Mouse (Mus musculus): ENCODE data around the gene Krtap17-1. TPM values are rescaled to one million over a fixed set of nuclear protein-coding genes. Genes with fewer than 3 reads are reported as not detected.

Gene Krtap17-1
- polyA plus RNA-seq, 1 experiment = not detected

- no peaks in the 10 kb centered on the region for H3K4me1 ChIP-seq (ENCODE audit: control insufficient read depth, insufficient read depth, low read length)
- no peak overlapping the region for H3K27ac ChIP-seq (ENCODE audit: insufficient read depth, low read length)
- H3K4me3 ChIP-seq (ENCODE audit: insufficient read depth, low read length) = no peak overlapping the region
- no peak for TF ChIP-seq CTCF (IDR thresholded peaks at IDR 0.05; ENCODE audit: borderline replicate concordance, insufficient read depth, low read length)
- no peak for TF ChIP-seq POLR2A (IDR thresholded peaks at IDR 0.05; ENCODE audit: low read depth, low read length)
Observed at GRCm38 (mm10) chr11:99982731-99983130, 11.1 kb downstream of the Krtap17-1 start.

GRCm38 (mm10) chr11:99978953-99979352 lies 14.8 kb downstream of the Krtap17-1 start, which contains the start of gene Krtap29-1:
Gene Krtap29-1, minus strand, starts transcription at chr11:99979053.
- TF ChIP-seq POLR2A (IDR thresholded peaks at IDR 0.05; ENCODE audit: low read depth, low read length) = no peak
- no peak for TF ChIP-seq CTCF (IDR thresholded peaks at IDR 0.05; ENCODE audit: borderline replicate concordance, insufficient read depth, low read length)
- H3K27ac ChIP-seq (ENCODE audit: insufficient read depth, low read length) = no peak within 1 kb of the TSS
- no peaks in the 10 kb centered on the region for H3K4me1 ChIP-seq (ENCODE audit: control insufficient read depth, insufficient read depth, low read length)
- no peak within 1 kb of the TSS for H3K4me3 ChIP-seq (ENCODE audit: insufficient read depth, low read length)

- TF ChIP-seq POLR2A (IDR thresholded peaks at IDR 0.05; ENCODE audit: low read depth, low read length) = no peak
- TF ChIP-seq CTCF (IDR thresholded peaks at IDR 0.05; ENCODE audit: borderline replicate concordance, insufficient read depth, low read length) = no peak
Observed at GRCm38 (mm10) chr11:99965961-99966360, 27.8 kb downstream of the Krtap17-1 start.

GRCm38 (mm10) chr11:99964213-99964612 lies 29.6 kb downstream of the Krtap17-1 start:
- no peak overlapping the region for H3K4me3 ChIP-seq (ENCODE audit: insufficient read depth, low read length)
- TF ChIP-seq CTCF (IDR thresholded peaks at IDR 0.05; ENCODE audit: borderline replicate concordance, insufficient read depth, low read length) (no peak), POLR2A (IDR thresholded peaks at IDR 0.05; ENCODE audit: low read depth, low read length) (no peak)
- no peak overlapping the region for H3K27ac ChIP-seq (ENCODE audit: insufficient read depth, low read length)
- H3K4me1 ChIP-seq (ENCODE audit: control insufficient read depth, insufficient read depth, low read length) = no peaks in the 10 kb centered on the region

More at GRCm38 (mm10) chr11:99965961-99966360, 27.8 kb downstream of the Krtap17-1 start:
- no peak overlapping the region for H3K27ac ChIP-seq (ENCODE audit: insufficient read depth, low read length)
- H3K4me1 ChIP-seq (ENCODE audit: control insufficient read depth, insufficient read depth, low read length) = no peaks in the 10 kb centered on the region
- H3K4me3 ChIP-seq (ENCODE audit: insufficient read depth, low read length) = no peak overlapping the region

GRCm38 (mm10) chr11:99948175-99948574 lies 45.6 kb downstream of the Krtap17-1 start, which contains the start of gene Krtap9-5:
Gene Krtap9-5, plus strand, starts transcription at chr11:99948475.
- Histone ChIP-seq H3K4me1 (ENCODE audit: control insufficient read depth, insufficient read depth, low read length) (no peaks in the 10 kb centered on the region), H3K4me3 (ENCODE audit: insufficient read depth, low read length) (no peak within 1 kb of the TSS), H3K27ac (ENCODE audit: insufficient read depth, low read length) (no peak within 1 kb of the TSS)
- TF ChIP-seq POLR2A (IDR thresholded peaks at IDR 0.05; ENCODE audit: low read depth, low read length) = no peak
- TF ChIP-seq CTCF (IDR thresholded peaks at IDR 0.05; ENCODE audit: borderline replicate concordance, insufficient read depth, low read length) = no peak

Other genes with a start within 250 kb of the Krtap17-1 start
- not detected in 2 replicates for gene Gm11595, start 221.1 kb downstream of the Krtap17-1 start, polyA plus RNA-seq (2011; ENCODE audit: insufficient read length, low read depth, missing spikeins)
- not detected in 2 replicates for gene Krtap4-8, start 213.3 kb downstream of the Krtap17-1 start, polyA plus RNA-seq (2011; ENCODE audit: insufficient read length, low read depth, missing spikeins)
- not detected in 2 replicates for gene Krtap4-9, start 208.8 kb downstream of the Krtap17-1 start, polyA plus RNA-seq (2011; ENCODE audit: insufficient read length, low read depth, missing spikeins)
- gene Gm11596, start 200.5 kb downstream of the Krtap17-1 start, polyA plus RNA-seq (2011; ENCODE audit: insufficient read length, low read depth, missing spikeins) = not detected in 2 replicates
- gene Gm11569, start 195.1 kb downstream of the Krtap17-1 start, polyA plus RNA-seq (2011; ENCODE audit: insufficient read length, low read depth, missing spikeins) = not detected in 2 replicates
- not detected in 2 replicates for gene Gm11554, start 189.5 kb downstream of the Krtap17-1 start, polyA plus RNA-seq (2011; ENCODE audit: insufficient read length, low read depth, missing spikeins)
- gene Krtap4-13, start 184.1 kb downstream of the Krtap17-1 start, polyA plus RNA-seq (2011; ENCODE audit: insufficient read length, low read depth, missing spikeins) = not detected in 2 replicates
- gene Gm11564, start 178.3 kb downstream of the Krtap17-1 start, polyA plus RNA-seq (2011; ENCODE audit: insufficient read length, low read depth, missing spikeins) = not detected in 2 replicates
- not detected in 2 replicates for gene 2300003K06Rik, start 155.9 kb downstream of the Krtap17-1 start, polyA plus RNA-seq (2011; ENCODE audit: insufficient read length, low read depth, missing spikeins)
- gene Krtap4-16, start 142.4 kb downstream of the Krtap17-1 start, polyA plus RNA-seq (2011; ENCODE audit: insufficient read length, low read depth, missing spikeins) = not detected in 2 replicates
- not detected in 2 replicates for gene Gm11568, start 136.1 kb downstream of the Krtap17-1 start, polyA plus RNA-seq (2011; ENCODE audit: insufficient read length, low read depth, missing spikeins)
- not detected in 2 replicates for gene Gm11559, start 129.5 kb downstream of the Krtap17-1 start, polyA plus RNA-seq (2011; ENCODE audit: insufficient read length, low read depth, missing spikeins)
- gene Krtap9-1, start 120.6 kb downstream of the Krtap17-1 start, polyA plus RNA-seq (2011; ENCODE audit: insufficient read length, low read depth, missing spikeins) = not detected in 2 replicates
- not detected in 2 replicates for gene Gm11567, start 114.8 kb downstream of the Krtap17-1 start, polyA plus RNA-seq (2011; ENCODE audit: insufficient read length, low read depth, missing spikeins)
- gene Krtap31-1, start 86.1 kb downstream of the Krtap17-1 start, polyA plus RNA-seq (2011; ENCODE audit: insufficient read length, low read depth, missing spikeins) = not detected in 2 replicates
- gene Gm11565, start 79.2 kb downstream of the Krtap17-1 start, polyA plus RNA-seq (2011; ENCODE audit: insufficient read length, low read depth, missing spikeins) = not detected in 2 replicates
- not detected in 2 replicates for gene Krtap31-2, start 57.7 kb downstream of the Krtap17-1 start, polyA plus RNA-seq (2011; ENCODE audit: insufficient read length, low read depth, missing spikeins)
- not detected in 2 replicates for gene Krtap9-5, start 45.5 kb downstream of the Krtap17-1 start, polyA plus RNA-seq (2011; ENCODE audit: insufficient read length, low read depth, missing spikeins)
- not detected in 2 replicates for gene Krtap29-1, start 14.9 kb downstream of the Krtap17-1 start, polyA plus RNA-seq (2011; ENCODE audit: insufficient read length, low read depth, missing spikeins)
- not detected in 2 replicates for gene Krtap16-1, start 7.4 kb downstream of the Krtap17-1 start, polyA plus RNA-seq (2011; ENCODE audit: insufficient read length, low read depth, missing spikeins)
- not detected in 2 replicates for gene Krt33a, start 22.2 kb upstream of the Krtap17-1 start, polyA plus RNA-seq (2011; ENCODE audit: insufficient read length, low read depth, missing spikeins)
- not detected in 2 replicates for gene Krt33b, start 35.9 kb upstream of the Krtap17-1 start, polyA plus RNA-seq (2011; ENCODE audit: insufficient read length, low read depth, missing spikeins)
- not detected in 2 replicates for gene Krt34, start 47.6 kb upstream of the Krtap17-1 start, polyA plus RNA-seq (2011; ENCODE audit: insufficient read length, low read depth, missing spikeins)
- not detected in 2 replicates for gene Krt31, start 56.6 kb upstream of the Krtap17-1 start, polyA plus RNA-seq (2011; ENCODE audit: insufficient read length, low read depth, missing spikeins)
- not detected in 2 replicates for gene Krt32, start 94.2 kb upstream of the Krtap17-1 start, polyA plus RNA-seq (2011; ENCODE audit: insufficient read length, low read depth, missing spikeins)
- not detected in 2 replicates for gene Krt35, start 102.2 kb upstream of the Krtap17-1 start, polyA plus RNA-seq (2011; ENCODE audit: insufficient read length, low read depth, missing spikeins)
- gene Krt36, start 111.6 kb upstream of the Krtap17-1 start, polyA plus RNA-seq (2011; ENCODE audit: insufficient read length, low read depth, missing spikeins) = not detected in 2 replicates
- gene Krt13, start 127.6 kb upstream of the Krtap17-1 start, polyA plus RNA-seq (2011; ENCODE audit: insufficient read length, low read depth, missing spikeins) = not detected in 2 replicates
- gene Krt15, start 141.9 kb upstream of the Krtap17-1 start, polyA plus RNA-seq (2011; ENCODE audit: insufficient read length, low read depth, missing spikeins) = not detected in 2 replicates
- gene Krt19, start 154.7 kb upstream of the Krtap17-1 start, polyA plus RNA-seq (2011; ENCODE audit: insufficient read length, low read depth, missing spikeins) = 4.7 and 10.8 TPM in 2 replicates
- gene Krt9, start 199.3 kb upstream of the Krtap17-1 start, polyA plus RNA-seq (2011; ENCODE audit: insufficient read length, low read depth, missing spikeins) = not detected in 2 replicates
- gene Krt14, start 213.6 kb upstream of the Krtap17-1 start, polyA plus RNA-seq (2011; ENCODE audit: insufficient read length, low read depth, missing spikeins) = not detected in 2 replicates